Mouse (Mus musculus): ENCODE results near the gene Gzmc.
"Not testable (repeated sequence)": the region's sequence is repeated elsewhere in the genome, so short reads cannot be mapped to it uniquely, and the experiment has no call there.

Gzmc gene

DNA sequence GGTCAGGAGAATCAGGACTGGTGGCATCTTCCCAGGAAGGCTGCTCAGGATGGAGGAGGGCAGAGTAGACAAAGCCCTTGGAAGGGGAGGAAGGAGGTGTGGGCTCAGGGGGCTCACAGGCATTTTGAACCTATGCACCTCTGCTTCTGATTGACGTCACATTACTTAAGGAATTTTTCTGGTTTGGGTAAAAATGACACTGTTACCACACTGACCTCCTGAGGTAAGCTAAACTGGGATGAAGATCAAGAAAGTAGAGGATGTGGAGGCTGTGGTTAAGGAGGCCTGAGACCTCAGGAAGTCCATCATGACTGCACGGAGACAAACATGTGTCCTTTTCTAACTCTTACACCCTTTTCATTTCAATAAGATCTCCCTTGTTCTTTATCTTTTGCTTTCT lies at the start of gene Gzmc:
Gene Gzmc, minus strand, starts transcription at position 101 of the 400 bp plus-strand sequence.
- DNase-seq (ENCODE audit: low read depth, low spot score): no peak

DNA sequence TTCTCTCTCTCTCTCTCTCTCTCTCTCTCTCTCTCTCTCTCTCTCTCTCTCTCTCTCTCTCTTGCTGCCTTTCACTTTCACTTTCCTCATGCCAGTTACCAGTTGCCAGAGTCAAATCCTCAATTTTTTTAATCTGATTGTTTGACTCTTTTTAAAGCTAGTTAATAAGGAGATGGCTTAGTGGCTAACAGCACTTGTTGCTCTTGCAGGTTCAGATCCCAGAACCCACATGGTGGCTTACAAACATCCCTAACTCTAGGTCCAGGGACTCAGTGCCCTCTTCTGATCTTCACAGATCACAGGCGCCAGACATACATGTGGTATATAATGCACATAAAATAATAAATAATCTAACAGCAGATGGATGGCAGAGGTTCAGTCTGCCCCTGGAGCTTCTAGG lies 49.4 kb upstream of the Gzmc start:
- DNase-seq (ENCODE audit: low read depth, low spot score): no peak

DNA sequence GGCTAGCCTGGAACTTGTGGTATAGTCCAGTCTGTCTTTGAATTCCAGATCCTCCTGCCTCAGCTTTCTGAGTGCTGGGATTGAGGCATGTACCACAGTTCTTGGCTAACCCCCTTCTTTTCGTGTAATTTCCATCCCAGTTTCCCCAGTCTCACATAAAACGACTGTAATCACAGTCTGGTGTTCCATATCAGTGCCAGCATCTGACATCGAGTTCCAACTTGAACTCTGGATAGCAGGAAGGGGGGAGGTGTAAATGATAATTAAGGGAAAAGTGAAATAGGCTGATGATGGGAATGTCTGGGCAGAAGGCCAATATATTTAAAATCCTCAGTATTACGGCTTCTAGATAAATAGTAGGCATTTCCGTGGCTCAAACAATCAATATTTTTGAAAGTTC lies 46.6 kb upstream of the Gzmc start:
- DNase-seq (ENCODE audit: low read depth, low spot score): no peak

DNA sequence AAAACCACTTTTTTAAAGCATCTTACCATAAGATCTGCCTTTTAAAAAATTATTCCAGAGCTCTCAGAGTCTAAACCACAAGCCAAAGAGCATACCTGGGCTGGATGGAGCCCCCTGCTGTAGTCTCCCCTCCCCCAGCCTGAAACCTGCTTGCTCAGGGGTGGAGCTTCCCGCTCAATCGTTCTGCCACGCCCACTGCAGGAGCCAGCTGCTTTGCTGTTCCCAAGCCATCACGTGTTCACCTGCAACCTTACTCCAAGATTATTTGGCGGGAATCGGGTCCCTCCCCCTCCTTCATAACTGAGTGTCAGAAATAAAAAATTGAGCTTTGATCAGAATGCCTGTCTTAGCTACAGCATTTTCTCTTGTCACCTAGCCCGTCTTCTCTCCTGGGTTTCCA lies 44.2 kb upstream of the Gzmc start:
- DNase-seq (ENCODE audit: low read depth, low spot score): not testable (repeated sequence)

DNA sequence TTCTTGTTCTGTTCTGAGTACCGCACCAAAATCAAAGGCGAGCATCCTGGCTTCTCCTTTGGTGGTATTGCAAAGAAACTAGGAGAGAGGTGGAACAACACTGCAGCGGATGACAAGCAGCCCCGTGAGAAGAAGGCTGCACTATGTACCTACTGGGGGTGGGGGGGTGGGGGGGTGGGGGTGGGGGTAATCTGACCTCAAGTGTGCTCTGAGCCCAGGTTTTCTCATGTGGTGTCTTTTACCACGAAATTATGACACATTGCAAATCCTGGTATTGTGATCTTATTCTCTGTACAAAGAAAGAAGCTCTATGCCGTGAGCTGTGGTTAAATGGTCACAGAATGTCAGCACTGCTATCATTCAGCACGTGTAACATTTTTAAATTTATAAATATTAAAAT lies 41.6 kb upstream of the Gzmc start:
- not testable (repeated sequence) for DNase-seq (ENCODE audit: low read depth, low spot score)

DNA sequence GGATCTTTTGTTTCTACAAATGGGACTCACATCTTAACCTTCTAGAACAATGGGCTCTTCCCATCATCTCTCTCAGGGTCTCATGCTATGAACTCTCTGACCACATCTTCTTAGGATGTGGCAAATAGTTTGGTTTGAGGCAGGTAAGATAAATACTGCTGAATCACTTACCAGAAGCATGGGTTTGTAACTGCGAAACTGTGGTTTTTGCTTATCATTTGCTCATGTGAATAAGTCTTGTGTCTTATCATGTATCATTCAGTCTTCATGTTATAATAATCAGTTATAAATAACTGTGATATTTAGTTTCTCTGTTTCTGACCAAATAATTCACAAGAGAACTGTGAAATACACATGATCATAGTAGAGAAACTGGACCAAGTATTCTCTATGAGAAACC lies 31.7 kb upstream of the Gzmc start:
- no peak for DNase-seq (ENCODE audit: low read depth, low spot score)

DNA sequence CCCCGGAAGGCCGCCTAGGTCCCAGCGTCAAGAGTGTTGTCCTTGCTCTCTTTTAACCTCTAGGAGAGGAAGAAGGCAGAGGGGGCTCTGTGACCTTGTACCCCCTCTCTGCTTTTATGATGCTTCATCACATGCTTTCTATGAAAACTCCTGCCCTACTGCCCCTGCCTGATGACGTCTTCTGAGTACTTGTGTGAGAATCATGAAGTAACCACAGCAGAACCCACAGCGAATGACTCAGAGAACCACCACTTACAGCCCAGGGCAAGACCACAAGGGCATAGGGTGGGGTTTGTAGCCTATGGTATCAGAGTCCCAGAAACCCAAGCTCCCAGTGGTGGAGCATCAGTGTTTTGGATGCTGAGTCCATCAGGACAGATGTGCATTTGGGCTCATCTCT lies 27.7 kb upstream of the Gzmc start, which contains the start of gene Gzmb:
Gene Gzmb, minus strand, starts transcription at position 108 of the 400 bp plus-strand sequence.
- no peak for DNase-seq (ENCODE audit: low read depth, low spot score)

DNA sequence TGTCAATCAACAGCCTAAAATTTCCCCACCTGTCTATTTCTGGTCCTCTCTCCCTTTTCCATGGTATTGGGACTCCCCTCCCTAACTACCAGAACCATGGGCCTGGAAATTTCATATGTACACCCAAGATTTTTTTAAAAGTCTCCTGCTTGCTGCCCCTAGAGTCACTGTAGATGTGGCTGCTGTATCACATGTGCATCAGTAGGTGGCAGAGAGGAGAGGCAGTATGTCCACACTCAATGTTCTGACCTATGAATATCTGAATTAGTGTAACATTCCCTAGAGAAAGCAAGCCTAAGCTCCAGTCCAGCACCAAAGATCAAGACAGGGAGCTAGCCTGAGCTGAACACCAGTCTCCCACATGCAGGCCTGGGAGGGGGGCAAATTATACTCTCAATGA lies 6.0 kb upstream of the Gzmc start:
- DNase-seq (ENCODE audit: low read depth, low spot score): no peak

DNA sequence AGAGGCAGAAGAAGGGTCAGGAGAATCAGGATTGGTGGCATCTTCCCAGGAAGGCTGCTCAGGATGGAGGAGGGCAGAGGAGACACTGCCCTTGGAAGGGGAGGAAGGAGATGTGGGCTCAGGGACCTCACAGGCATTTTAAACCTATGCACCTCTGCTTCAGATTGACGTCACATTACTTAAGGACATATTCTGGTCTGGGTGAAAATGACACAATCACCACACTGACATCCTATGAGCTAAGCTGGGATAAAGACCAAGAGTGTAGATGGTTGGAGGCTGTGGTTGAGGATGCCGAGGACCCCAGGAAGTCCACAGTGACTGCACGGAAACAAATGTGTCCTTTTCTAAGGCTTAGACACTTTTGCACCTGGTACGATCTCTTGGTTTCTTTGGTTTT lies 23.1 kb downstream of the Gzmc start, which contains the start of gene Gzmf:
Gene Gzmf, minus strand, starts transcription at position 101 of the 400 bp plus-strand sequence.
- DNase-seq (ENCODE audit: low read depth, low spot score): no peak

DNA sequence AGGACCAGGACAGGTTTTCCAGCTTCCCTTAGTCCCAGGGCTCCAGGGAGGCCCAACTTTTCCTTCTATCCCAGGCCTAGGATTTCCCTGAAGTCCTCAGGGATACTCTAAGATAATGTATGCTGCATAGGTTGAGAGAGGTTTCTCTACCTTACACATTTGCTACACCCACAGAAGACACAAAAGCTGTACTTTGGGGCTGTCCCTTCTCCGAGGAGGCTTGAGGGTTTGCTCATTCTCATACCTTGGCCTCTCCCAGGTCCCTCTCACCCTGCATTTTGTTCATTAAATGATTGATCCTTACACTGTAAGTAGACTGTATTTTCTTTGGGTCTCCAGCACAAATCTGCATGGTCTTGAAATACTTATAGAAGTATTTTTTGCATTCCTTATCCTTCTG lies 28.8 kb downstream of the Gzmc start:
- no peak for DNase-seq (ENCODE audit: low read depth, low spot score)

DNA sequence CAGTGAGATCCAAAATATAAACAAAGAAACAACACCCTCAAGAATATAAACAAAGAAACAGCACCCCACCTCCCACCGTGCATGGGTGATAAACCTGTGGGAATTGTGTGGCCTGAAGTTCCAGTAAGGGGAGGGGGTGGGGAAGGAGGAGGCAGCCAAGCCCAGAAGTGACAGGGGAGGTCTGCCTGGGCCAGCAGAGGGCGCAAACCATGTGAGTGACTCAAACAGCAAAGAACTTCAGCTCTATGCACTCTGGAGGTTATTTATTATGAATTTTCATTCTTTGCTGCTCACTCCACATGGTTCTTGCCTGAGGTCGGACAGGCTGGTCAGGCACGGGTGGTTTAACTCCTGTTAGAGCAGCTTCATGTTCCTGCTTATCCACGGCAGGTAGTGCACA lies 29.4 kb downstream of the Gzmc start:
- DNase-seq (ENCODE audit: low read depth, low spot score): not testable (repeated sequence)

DNA sequence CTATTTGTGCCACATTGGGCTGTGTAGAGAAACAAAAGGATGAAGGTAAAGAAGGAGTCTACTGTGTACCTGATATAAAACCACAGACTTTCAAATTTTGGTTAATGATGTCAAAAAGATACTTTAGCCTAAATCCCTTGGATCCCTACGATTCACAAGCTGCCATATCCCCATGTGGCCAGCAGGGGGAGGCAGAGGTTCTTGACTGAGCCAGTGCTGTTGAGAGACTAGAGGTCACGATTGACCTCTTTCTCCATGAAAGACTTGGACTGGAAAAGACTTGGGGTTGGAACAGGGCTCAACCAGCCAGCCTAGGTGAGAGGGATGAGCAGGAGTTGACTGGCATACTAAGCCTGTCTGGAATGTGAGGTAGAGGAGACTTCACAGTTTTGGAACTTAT lies 30.5 kb downstream of the Gzmc start:
- peak; percentile 25 for DNase-seq (ENCODE audit: low read depth, low spot score)

DNA sequence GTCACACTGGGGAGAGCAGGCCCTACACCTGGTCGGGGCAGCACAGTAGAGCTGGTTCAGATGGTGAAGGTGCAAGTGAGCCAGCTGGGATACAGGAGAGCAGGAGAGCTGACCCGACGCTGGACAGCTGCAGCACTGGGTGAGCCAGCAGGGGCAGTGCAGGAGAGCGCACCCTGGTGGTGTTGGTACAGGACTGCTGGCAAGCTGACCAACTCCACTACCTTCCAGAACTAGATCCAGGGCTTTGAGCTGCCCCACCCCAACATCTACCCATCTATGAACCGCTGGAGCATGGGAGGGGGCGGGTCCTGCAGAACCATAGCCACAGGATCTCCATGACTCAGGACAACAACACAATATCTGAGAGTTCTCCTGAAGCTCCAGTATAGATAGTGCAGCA lies 47.5 kb downstream of the Gzmc start:
- no peak for DNase-seq (ENCODE audit: low read depth, low spot score)

DNA sequence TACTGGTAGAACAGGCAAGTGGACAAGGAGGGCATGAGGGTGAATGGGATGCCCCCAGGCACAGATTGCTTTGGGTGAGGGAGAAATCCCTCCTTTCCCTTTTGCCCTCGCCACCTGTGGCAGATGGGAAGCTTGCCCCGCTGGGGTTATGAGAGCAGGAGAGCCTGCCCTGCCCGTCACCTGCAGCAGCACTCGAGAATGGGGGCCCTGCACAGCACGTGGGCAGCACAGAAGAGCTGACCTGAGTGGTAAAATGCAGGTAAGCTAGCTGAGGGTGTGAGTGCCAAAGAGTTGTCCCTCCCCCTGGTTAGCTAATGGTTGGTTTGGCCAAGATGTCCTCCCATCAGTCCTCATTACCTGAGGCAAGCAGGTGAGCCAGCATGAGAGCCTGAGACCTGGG lies 47.9 kb downstream of the Gzmc start:
- no peak for DNase-seq (ENCODE audit: low read depth, low spot score)

Data from retina, postnatal 7 days (tissue).